Mouse (Mus musculus) embryonic facial prominence, embryonic 11.5 days (tissue): ENCODE measurements around the gene Olfr1425. TPM values are rescaled to one million over a fixed set of nuclear protein-coding genes. Genes with fewer than 3 reads are reported as not detected.

Experiments used
- ATAC-seq: fragments of 200-750 bp; cut with Nextera tagmentation; replicated peaks from 2 replicates; pipeline ENCODE4 v1.8.0; 2017; ENCODE audit warnings: low read depth; ENCODE audit not compliant: insufficient number of reproducible peaks, low FRiP score, low TSS enrichment
- DNase-seq: peaks from one replicate; pipeline ENCODE4 v3.0.0-alpha.2; 2015; ENCODE audit warnings: low spot score
- H3K27ac ChIP-seq: fragments of 300-500 bp; sonication (generic); replicated peaks from 2 replicates; pipeline ENCODE4 v1.5.1; 2014; ENCODE audit warnings: mild to moderate bottlenecking, low read depth, low read length, control low read depth
- H3K27me3 ChIP-seq: fragments of 300-500 bp; sonication (generic); 2 replicates; pipeline ENCODE4 v1.6.1; 2014; ENCODE audit warnings: mild to moderate bottlenecking, low read length, moderate library complexity, mixed read lengths; ENCODE audit not compliant: control insufficient read depth, insufficient read depth
- H3K36me3 ChIP-seq: fragments of 300-500 bp; sonication (generic); replicated peaks from 2 replicates; pipeline ENCODE4 v1.6.1; 2014; ENCODE audit warnings: low read depth, mild to moderate bottlenecking, low read length, moderate library complexity, mixed read lengths; ENCODE audit not compliant: control insufficient read depth, insufficient read depth
- H3K4me1 ChIP-seq: fragments of 300-500 bp; sonication (generic); 2 replicates; pipeline ENCODE4 v1.6.1; 2014; ENCODE audit warnings: low read length, mixed read lengths; ENCODE audit not compliant: control insufficient read depth, insufficient read depth
- H3K4me2 ChIP-seq: fragments of 300-500 bp; sonication (generic); 2 replicates; pipeline ENCODE4 v1.6.1; 2014; ENCODE audit warnings: low read depth, mild to moderate bottlenecking, control low read depth, low read length, moderate library complexity
- H3K4me3 ChIP-seq: fragments of 300-500 bp; sonication (generic); 2 replicates; pipeline ENCODE4 v1.5.1; 2014; ENCODE audit warnings: low read depth, low read length, control low read depth
- H3K9ac ChIP-seq: fragments of 300-500 bp; sonication (generic); replicated peaks from 2 replicates; pipeline ENCODE4 v1.6.1; 2014; ENCODE audit warnings: mild to moderate bottlenecking, control low read depth, low read length
- H3K9me3 ChIP-seq: fragments of 300-500 bp; sonication (generic); replicated peaks from 2 replicates; pipeline ENCODE4 v1.6.1; 2016; ENCODE audit warnings: mild to moderate bottlenecking, low read length, inconsistent platforms, mixed read lengths; ENCODE audit not compliant: control insufficient read depth
- WGBS: fragments of 180-500 bp; shearing (Covaris S2); extraction: QIAGEN DNeasy Blood & Tissue Kit; methylation state at CpG from one replicate; pipeline ENCODE4 v1.1.7; 2014; 5-methylcytosine and 5-hydroxymethylcytosine counted together
- polyA plus RNA-seq: library from polyadenylated mRNA; unstranded; fragments of >200 nt; fragmentation: Nextera tagmentation; extraction: Ambion mirVana; gene quantifications from 2 replicates; pipeline ENCODE4 v1.2.1, GENCODE M21; 2014

Olfr1425 gene
- polyA plus RNA-seq, 1 experiment from 2014 or later: not detected

GRCm38 (mm10) chr19:12024149-12024548, 53.4 kb downstream of the Olfr1425 start:
- DNase-seq (no peak), ATAC-seq (no peak)
- H3K27me3 ChIP-seq: no peaks in the 10 kb centered on the region
- no peaks in the 10 kb centered on the region for H3K4me1 ChIP-seq
- H3K9ac ChIP-seq: no peak overlapping the region
- no peak overlapping the region for H3K4me2 ChIP-seq
- no peak overlapping the region for H3K27ac ChIP-seq
- H3K36me3 ChIP-seq: no peaks in the 10 kb centered on the region
- no peak overlapping the region for H3K4me3 ChIP-seq
- no peaks in the 10 kb centered on the region for H3K9me3 ChIP-seq
- 82% methylated on average over 4 of the region's 4 CpGs for WGBS

Other genes starting within 250 kb of the Olfr1425 start
- gene Olfr1417, start 238.5 kb downstream of the Olfr1425 start, polyA plus RNA-seq: not detected in 2 replicates
- gene Olfr1418, start 216.7 kb downstream of the Olfr1425 start, polyA plus RNA-seq: not detected in 2 replicates
- not detected in 2 replicates for gene Olfr1419, start 202.6 kb downstream of the Olfr1425 start, polyA plus RNA-seq
- 0.07 TPM in 1 of 2 replicates, not detected in the other for gene Olfr1420, start 191.2 kb downstream of the Olfr1425 start, polyA plus RNA-seq
- gene Patl1, start 165.3 kb downstream of the Olfr1425 start, polyA plus RNA-seq: 25.9 and 27.9 TPM in 2 replicates
- 6.4 and 7.2 TPM in 2 replicates for gene Osbp, start 111.8 kb downstream of the Olfr1425 start, polyA plus RNA-seq
- not detected in 2 replicates for gene Olfr1423, start 36.4 kb downstream of the Olfr1425 start, polyA plus RNA-seq
- gene Olfr1424, start 15.0 kb downstream of the Olfr1425 start, polyA plus RNA-seq: not detected in 2 replicates
- not detected in 2 replicates for gene Olfr1426, start 14.3 kb upstream of the Olfr1425 start, polyA plus RNA-seq
- gene Olfr1427, start 25.6 kb upstream of the Olfr1425 start, polyA plus RNA-seq: not detected in 2 replicates
- not detected in 2 replicates for gene Olfr1428, start 38.2 kb upstream of the Olfr1425 start, polyA plus RNA-seq
- not detected in 2 replicates for gene Olfr76, start 45.5 kb upstream of the Olfr1425 start, polyA plus RNA-seq
- not detected in 2 replicates for gene Olfr1555-ps1, start 92.4 kb upstream of the Olfr1425 start, polyA plus RNA-seq
- not detected in 2 replicates for gene Olfr1431, start 122.9 kb upstream of the Olfr1425 start, polyA plus RNA-seq
- gene Olfr1432, start 154.9 kb upstream of the Olfr1425 start, polyA plus RNA-seq: not detected in 2 replicates
- gene Olfr262, start 163.9 kb upstream of the Olfr1425 start, polyA plus RNA-seq: not detected in 2 replicates
- gene Olfr235, start 183.3 kb upstream of the Olfr1425 start, polyA plus RNA-seq: not detected in 2 replicates
- not detected in 2 replicates for gene Olfr1434, start 202.1 kb upstream of the Olfr1425 start, polyA plus RNA-seq
- not detected in 2 replicates for gene Olfr1436, start 221.4 kb upstream of the Olfr1425 start, polyA plus RNA-seq
- not detected in 2 replicates for gene Olfr1437, start 247.4 kb upstream of the Olfr1425 start, polyA plus RNA-seq